Mouse (Mus musculus) ovary, postnatal 10 days (tissue): ENCODE measurements around the gene March1.

Experiments used
- DNase-seq: peaks from one replicate; pipeline ENCODE4 v3.0.0; 2022; ENCODE audit warnings: low spot score

March1 gene

GRCm38 (mm10) chr8:65987665-65988064, 370.0 kb downstream of the March1 start:
- no peak for DNase-seq

GRCm38 (mm10) chr8:66022815-66023214, 405.1 kb downstream of the March1 start:
- DNase-seq, result no peak

GRCm38 (mm10) chr8:66033651-66034050, 416.0 kb downstream of the March1 start:
- no peak for DNase-seq

GRCm38 (mm10) chr8:66034429-66034828, 416.7 kb downstream of the March1 start:
- DNase-seq, result no peak

GRCm38 (mm10) chr8:66094152-66094551, 476.5 kb downstream of the March1 start:
- DNase-seq, result no peak

DNA sequence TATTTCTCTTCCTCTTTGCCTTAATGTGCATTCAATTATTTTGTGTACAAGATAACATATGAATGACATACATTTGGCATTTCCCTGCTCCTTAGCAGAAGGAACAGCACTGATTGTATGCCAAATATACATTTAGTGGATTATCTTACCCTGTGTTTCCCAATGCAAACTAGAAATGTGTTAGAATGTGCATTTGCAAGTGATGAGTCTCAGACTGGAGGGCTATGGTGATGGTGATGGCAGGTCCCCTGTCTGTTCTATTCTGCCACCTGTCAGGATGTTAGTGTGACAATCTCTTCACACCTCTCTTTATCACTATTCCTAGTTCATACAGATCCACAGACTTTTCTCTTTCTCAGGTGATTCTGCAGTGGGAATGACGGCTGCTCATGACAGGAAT, 480.4 kb downstream of the March1 start:
- DNase-seq, result no peak

DNA sequence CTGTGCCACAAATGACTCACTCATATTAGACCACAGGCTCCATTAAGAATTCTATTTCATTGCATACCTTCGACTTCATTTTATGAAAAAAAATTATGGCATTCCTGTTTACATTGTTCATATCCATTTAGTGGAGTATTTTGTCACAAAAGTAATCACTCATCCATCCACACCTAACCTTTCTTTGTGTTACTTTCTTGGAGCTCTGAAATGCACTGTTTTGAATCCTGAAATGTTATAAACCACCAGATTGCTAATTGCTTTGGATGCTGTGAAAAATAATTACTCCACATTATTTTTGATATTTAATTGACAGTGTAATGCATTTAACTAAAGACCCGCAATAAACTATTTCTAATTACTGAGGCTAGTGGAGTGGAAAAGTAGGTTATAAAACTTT, 501.6 kb downstream of the March1 start:
- DNase-seq, result no peak

DNA sequence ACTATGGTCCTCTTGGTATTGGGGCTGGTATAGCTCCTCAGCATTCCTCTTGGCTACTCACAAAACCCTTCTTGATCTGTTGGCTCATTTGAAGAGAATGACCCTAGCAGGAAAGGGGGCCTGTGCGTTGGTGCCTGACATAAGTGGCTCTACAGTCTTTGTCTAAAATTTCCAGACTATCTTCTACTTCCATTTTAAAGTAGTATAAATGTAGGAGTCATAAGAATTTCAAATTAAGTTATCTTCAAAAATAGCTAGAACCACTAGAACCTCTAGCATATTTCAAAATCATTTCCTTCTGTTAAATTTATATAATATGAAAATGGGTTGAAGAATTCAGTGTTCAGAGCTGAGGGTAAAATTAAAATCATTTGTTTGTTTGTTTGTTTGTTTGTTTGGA, 541.9 kb downstream of the March1 start:
- no peak for DNase-seq

- DNase-seq, result no peak
These were observed 549.1 kb downstream of the March1 start for GRCm38 (mm10) chr8:66166835-66167234.

GRCm38 (mm10) chr8:66167405-66168173, 549.9 kb downstream of the March1 start:
- DNase-seq, result no peak

DNA sequence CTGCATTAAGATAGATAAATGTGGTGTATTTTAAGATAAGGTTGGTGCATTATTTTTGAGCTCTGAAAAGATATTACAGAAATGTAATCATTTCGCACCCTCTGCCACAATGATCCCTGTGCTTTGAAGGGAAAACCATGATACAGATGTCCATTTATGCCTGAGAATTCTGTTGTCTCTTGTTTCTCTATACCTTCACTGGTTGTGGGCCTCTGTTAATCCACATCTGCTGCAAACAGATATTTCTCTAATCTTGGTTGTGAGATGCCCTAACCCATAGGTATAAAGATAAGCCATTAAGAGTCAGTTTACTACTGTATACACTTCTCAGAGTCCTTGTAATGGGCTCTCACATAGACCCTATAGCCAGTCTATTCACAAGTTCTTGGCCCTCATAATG, 561.6 kb downstream of the March1 start:
- no peak for DNase-seq

GRCm38 (mm10) chr8:66181265-66181664, 563.6 kb downstream of the March1 start:
- no peak for DNase-seq

GRCm38 (mm10) chr8:66182257-66182656, 564.6 kb downstream of the March1 start:
- DNase-seq, result no peak

DNA sequence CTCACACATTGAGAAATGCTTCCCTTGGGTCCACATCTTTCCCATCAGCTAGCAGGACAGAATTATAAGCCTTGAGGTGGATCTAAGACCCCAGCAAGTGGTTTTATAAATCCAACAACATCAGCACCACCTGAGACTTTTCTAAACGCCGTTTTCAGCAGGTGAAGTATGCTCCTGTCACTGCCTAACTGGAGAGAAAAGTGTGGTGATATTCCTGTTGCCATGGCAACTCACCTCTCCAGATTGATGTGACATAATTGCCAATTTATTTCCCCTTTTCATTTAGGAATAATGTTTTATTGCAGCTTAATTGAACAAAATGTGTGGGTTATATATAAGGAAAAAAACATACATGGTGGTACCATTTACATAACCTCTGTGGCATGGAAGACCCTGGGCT, 565.8 kb downstream of the March1 start:
- DNase-seq, result no peak

DNA sequence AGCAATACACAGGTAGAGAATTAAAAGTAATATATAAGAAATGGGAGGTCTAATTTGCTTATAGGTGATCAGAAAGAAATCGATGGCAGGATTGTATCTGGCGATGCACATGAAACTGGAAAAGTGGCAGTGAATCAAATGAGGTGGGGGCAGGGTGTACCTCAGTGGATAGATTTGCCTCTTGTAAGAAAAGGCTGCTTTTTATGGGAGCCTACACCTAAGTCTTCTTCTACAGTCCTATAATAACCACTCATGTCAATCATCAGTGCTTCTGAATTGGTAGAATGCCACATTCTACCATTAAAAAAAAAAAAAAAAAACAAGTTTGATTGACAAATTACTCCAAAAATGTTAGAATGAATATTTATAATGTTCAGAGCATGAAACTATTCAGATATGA, 567.5 kb downstream of the March1 start:
- no peak for DNase-seq

DNA sequence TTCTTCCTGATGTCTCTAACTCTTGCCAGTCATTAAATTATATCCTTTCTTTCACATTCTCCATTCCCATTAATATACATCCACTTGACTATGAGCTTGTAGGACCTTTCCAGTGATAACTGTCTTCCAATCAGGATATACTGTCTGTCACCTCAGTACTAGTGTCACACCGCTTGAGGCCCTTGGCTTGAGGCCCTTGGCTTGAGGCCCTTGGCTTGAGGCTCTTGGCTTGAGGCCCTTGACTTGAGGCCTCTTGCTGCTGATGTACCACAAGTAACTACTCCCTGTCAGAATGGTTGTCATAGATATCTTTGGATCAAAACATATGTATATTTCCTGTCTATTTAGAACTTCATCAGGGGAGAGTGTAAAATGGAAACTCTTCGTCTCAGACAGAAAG, 576.7 kb downstream of the March1 start:
- DNase-seq, result no peak

DNA sequence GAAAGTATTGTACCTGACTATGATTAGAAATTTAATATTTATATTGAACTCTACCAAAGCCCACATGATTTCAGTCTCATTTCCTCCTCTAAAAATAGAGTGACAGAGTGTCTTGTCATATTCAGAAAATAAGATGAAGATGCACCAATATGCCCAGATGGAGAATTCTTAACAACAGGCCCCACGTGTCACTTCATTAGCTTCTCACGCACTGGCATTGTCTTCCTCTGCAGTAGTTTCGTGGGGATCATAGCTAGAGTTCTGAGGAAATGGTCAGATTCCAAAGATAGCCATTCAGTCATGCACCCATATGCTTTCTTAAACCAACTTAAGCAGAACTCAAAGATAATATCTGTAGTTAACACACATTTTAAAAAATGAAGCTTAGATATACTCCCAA, 582.5 kb downstream of the March1 start:
- DNase-seq, result no peak

- DNase-seq, result no peak
These were observed 586.2 kb downstream of the March1 start for GRCm38 (mm10) chr8:66203814-66204438.

DNA sequence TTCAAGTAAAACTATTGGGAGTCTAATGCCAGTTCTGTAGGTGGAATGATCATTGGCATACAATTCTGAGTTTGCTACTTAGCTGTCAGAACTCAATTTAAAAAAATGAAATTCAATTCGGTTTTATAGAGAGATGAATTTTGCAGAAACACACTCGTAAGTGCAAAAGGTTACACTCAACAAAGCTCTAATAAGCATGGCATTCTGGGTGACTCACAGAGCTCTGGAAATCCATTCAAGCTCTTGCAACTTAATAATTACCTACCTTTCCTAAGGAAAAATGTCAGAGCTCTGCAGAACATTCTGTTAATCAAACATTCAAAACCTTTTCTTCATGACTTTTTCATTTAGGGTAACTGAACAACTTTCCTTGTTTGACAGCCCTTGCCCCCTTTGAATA, 591.9 kb downstream of the March1 start:
- DNase-seq, result no peak

GRCm38 (mm10) chr8:66210294-66210693, 592.6 kb downstream of the March1 start:
- DNase-seq, result no peak

GRCm38 (mm10) chr8:66219974-66220373, 602.3 kb downstream of the March1 start:
- DNase-seq, result no peak

DNA sequence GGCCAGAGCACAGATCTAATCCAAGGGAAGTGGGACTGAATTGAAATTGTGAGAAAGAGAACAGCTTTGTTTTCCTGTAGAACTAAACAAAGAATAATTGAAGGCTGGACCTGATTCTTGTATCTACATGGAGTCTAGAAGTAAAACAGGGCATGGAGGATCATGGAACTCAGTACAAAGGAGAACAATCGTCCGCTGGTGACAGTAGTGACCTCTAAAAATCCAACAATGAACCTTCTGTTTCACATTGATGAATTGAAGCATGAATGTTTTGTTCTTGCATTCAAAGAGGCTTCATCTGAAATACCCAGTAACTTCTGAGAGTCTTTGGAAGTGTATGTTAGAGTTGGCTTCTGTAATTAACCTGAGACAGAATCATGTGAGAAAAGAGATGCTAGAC, 612.2 kb downstream of the March1 start:
- DNase-seq, result no peak

DNA sequence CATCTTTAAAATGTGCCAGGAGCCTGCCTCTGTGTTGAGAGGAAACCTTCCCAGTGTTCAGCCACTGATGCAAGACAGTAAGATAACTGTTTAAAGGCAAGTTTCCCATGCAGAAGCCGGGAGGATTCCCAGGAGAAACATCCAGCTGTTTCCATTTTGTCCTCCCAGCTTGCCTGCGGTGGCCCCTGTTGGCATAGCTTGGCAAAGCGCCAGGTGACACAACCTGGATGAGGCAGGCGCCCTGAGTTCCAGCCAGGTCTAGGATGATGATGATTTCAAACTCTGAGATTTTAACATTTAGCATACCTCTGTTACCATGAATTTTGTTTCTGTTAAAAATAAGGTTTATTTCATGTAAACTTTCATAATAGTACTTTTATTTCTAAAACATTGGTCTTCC, 651.8 kb downstream of the March1 start:
- no peak for DNase-seq

DNA sequence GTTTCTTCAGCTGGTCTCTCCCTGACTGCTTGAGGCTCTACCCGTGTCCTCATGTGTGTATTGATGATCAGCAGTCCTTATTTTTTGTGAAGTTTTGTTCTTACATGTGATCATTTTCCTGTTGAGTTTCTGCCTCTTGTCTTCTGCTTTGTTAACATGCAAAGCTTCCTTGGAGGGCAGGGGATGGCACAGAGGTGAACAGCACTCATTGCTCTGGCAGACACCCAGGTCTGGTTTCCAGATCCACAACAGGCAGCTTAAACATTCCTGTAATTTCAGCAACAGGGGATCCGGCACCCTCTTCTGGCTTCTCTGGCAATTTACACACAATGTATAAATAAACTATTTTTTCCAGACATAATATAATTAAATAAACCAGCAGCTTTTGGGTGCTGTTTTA, 652.4 kb downstream of the March1 start:
- no peak for DNase-seq
